Mouse (Mus musculus): Measurements from ENCODE around the gene Zc3hav1l. TPM values are rescaled to one million over a fixed set of nuclear protein-coding genes. Genes with fewer than 3 reads are reported as not detected.

Gene Zc3hav1l
- total and polyA plus RNA-seq, 3 experiments, result 2.2 to 3.2 (median 3.1) TPM

Other genes starting within 250 kb of the Zc3hav1l start
- gene Tmem213, start 190.0 kb downstream of the Zc3hav1l start, total RNA-seq (2021), result not detected
- not detected in 2 replicates for gene Tmem213, start 190.0 kb downstream of the Zc3hav1l start, polyA plus RNA-seq (2012; rRNA removed)
- gene Atp6v0a4, start 174.7 kb downstream of the Zc3hav1l start, total RNA-seq (2021), result 1 to 10 TPM; 2.0 to 2.4 TPM
- 0.12 and 0.32 TPM in 2 replicates for gene Atp6v0a4, start 174.7 kb downstream of the Zc3hav1l start, polyA plus RNA-seq (2012; rRNA removed)
- gene D630045J12Rik, start 45.2 kb downstream of the Zc3hav1l start, total RNA-seq (2021), result 1 to 10 TPM; 2.9 to 4.5 TPM
- 3.2 and 4.1 TPM in 2 replicates for gene D630045J12Rik, start 45.2 kb downstream of the Zc3hav1l start, polyA plus RNA-seq (2012; rRNA removed)
- 10 to 100 TPM; 48.8 to 67.8 TPM for gene Zc3hav1, start 55.3 kb upstream of the Zc3hav1l start, total RNA-seq (2021)
- 26.2 and 32.0 TPM in 2 replicates for gene Zc3hav1, start 55.3 kb upstream of the Zc3hav1l start, polyA plus RNA-seq (2012; rRNA removed)
- gene Ttc26, start 82.2 kb upstream of the Zc3hav1l start, total RNA-seq (2021), result 1 to 10 TPM; 2.8 to 5.7 TPM
- 0.39 and 0.52 TPM in 2 replicates for gene Ttc26, start 82.2 kb upstream of the Zc3hav1l start, polyA plus RNA-seq (2012; rRNA removed)
- gene Ubn2, start 134.7 kb upstream of the Zc3hav1l start, total RNA-seq (2021), result 10 to 100 TPM; 19.4 to 35.4 TPM
- 2.9 and 3.6 TPM in 2 replicates for gene Ubn2, start 134.7 kb upstream of the Zc3hav1l start, polyA plus RNA-seq (2012; rRNA removed)
- 100 to 1,000 TPM in 1 of 2 experiments, 10 to 100 TPM in 1; 82.5 to 132 TPM for gene Fmc1, start 234.2 kb upstream of the Zc3hav1l start, total RNA-seq (2021)
- gene Fmc1, start 234.2 kb upstream of the Zc3hav1l start, polyA plus RNA-seq (2012; rRNA removed), result 564 and 655 TPM in 2 replicates